Mouse (Mus musculus): ENCODE results near the gene Hamp2. TPM values are rescaled to one million over a fixed set of nuclear protein-coding genes. Genes with fewer than 3 reads are reported as not detected.

The Hamp2 gene
- polyA plus RNA-seq, 1 experiment from 2014 or later: not detected

DNA sequence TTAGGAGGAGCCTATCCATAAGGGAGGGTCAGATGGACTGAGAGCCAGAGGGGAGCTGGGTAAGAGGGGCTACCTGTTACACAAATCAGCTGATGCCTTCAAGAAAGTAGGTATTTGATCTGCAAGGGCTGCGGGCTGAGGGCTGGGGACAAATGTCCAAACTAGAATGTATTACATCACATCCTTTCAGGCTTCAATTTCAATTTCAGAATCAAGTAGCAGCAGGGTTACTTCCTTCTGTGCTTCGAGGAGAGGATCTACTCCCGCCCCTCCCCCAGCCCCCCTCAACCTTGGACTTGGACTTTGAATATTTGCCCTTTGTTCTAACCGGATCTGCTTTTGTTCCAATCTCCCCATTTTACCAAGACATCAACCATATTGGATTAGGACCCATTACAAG lies 7.3 kb downstream of the Hamp2 start:
- no peak overlapping the region for H3K4me3 ChIP-seq (replicated peaks)

DNA sequence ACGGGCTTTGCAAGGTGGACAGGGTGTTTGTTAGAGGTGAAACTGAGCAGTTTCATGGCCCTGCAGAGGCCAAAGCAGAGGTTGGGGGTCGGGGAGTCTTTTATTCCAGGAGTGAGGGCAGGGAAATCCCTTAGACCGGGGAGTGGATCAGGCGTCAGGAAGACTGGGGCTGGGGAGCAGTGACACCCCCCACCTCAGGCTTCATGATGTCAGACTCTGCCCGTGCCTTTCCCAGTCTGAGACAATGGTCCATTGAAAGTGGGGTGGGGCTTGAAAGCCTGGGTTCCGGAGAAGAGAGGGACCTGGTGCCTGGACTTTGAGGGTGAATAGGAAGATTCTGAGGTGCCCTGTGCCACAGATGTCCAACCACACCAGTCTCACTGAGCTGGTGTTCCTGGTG lies 7.8 kb downstream of the Hamp2 start:
- ATAC-seq (replicated peaks; ENCODE audit: low FRiP score): no peak
- Histone ChIP-seq H3K27ac (no peak overlapping the region), H3K9me3 (replicated peaks) (no peaks in the 10 kb centered on the region), H3K4me3 (replicated peaks) (no peak overlapping the region), H3K27me3 (no peaks in the 10 kb centered on the region), H3K4me1 (no peaks in the 10 kb centered on the region), H3K4me2 (no peak overlapping the region), H3K36me3 (no peaks in the 10 kb centered on the region), H3K9ac (no peak overlapping the region)
- WGBS: 24% methylated on average over 6 of the region's 6 CpGs

More for the DNA sequence above, 7.3 kb downstream of the Hamp2 start:
- 51% methylated on average over 4 of the region's 4 CpGs for WGBS
- no peaks in the 10 kb centered on the region for H3K36me3 ChIP-seq
- no peak overlapping the region for H3K9ac ChIP-seq
- no peak for ATAC-seq (replicated peaks; ENCODE audit: low FRiP score)
- no peaks in the 10 kb centered on the region for H3K27me3 ChIP-seq
- H3K4me2 ChIP-seq: no peak overlapping the region
- no peaks in the 10 kb centered on the region for H3K4me1 ChIP-seq
- no peak overlapping the region for H3K27ac ChIP-seq
- no peaks in the 10 kb centered on the region for H3K9me3 ChIP-seq (replicated peaks)

DNA sequence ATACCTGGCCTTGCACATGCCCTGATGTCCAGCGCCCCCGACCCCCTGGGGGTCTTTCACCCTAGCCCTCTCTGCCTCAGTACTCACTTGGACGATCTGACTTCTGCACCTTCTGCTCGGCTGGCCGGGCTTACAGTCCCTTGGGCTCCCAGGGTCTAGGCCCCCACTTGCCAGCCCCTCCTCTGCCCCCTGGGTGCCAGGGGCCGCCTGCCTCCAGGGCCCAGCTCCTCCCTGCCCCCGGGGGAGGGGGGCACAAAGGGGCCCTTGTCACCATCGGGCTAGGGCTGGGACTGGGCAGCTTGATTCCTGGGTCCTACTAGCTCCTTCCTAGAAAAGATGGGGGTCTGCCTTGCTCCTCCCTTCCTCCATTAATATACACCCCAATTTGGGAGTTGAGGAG lies 9.7 kb downstream of the Hamp2 start, which contains the start of gene Mag:
Gene Mag, minus strand, starts transcription at position 142 of the 400 bp plus-strand sequence.
- H3K27ac ChIP-seq: no peak within 1 kb of the TSS
- no peaks in the 10 kb centered on the region for H3K4me1 ChIP-seq
- no peak within 1 kb of the TSS for H3K9ac ChIP-seq
- ATAC-seq (replicated peaks; ENCODE audit: low FRiP score): no peak
- H3K27me3 ChIP-seq: no peaks in the 10 kb centered on the region
- no peaks in the 10 kb centered on the region for H3K36me3 ChIP-seq
- WGBS: 66% methylated on average over 8 of the region's 8 CpGs
- no peak within 1 kb of the TSS for H3K4me2 ChIP-seq
- H3K9me3 ChIP-seq (replicated peaks): no peaks in the 10 kb centered on the region
- no peak within 1 kb of the TSS for H3K4me3 ChIP-seq (replicated peaks)

DNA sequence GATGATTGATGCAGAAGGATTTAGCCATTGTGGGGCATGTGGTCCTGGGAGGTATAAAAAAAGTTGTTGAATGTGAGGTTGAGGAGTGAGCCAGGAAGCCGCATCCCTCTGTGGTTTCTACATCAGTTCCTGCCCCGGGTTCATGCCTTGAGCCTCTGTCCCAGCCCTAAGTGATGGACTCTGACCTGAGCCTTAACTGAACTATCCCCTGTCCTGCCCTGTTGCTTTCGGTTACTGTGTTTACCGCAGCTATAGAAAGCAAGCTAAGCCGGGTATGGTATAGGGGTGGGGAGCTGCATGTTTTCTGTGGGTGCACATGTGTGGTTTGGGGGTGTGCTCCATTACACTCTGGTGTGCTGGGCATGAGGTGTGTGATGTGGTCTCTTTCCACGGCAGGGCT lies 14.7 kb downstream of the Hamp2 start:
- H3K9me3 ChIP-seq (replicated peaks): no peaks in the 10 kb centered on the region
- 84% methylated on average over 6 of the region's 6 CpGs for WGBS
- ATAC-seq (replicated peaks; ENCODE audit: low FRiP score): no peak
- no peaks in the 10 kb centered on the region for H3K36me3 ChIP-seq
- H3K4me3 ChIP-seq (replicated peaks): no peak overlapping the region
- peaks cover 13% of the 10 kb centered on the region for H3K4me1 ChIP-seq
- H3K27ac ChIP-seq: no peak overlapping the region
- H3K9ac ChIP-seq: no peak overlapping the region
- no peak overlapping the region for H3K4me2 ChIP-seq
- H3K27me3 ChIP-seq: peaks cover 7% of the 10 kb centered on the region

DNA sequence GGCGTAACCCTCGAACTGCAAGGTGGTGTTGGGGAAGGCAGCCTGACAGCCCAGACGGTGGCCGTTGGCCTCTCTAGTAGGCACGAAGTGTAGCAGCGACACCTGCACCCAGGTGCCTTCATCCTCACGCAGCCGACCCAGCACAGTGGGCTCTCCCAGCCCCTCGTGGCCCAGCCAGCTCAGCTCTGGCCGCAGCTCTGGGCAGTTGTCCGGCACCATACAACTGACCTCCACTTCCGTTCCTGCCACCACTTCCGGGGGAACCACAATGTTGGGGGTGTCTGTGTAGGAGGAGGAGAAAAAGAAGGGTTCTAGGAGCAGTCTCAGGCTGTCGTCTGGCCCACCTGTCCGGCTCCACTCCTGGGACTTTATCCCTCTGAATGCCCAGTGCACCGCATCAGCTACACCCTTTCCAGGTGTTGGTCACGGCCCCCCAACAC lies 15.5 kb downstream of the Hamp2 start:
- H3K27me3 ChIP-seq: peaks cover 7% of the 10 kb centered on the region
- H3K4me3 ChIP-seq (replicated peaks): peak overlapping the region; percentile 40
- H3K27ac ChIP-seq: no peak overlapping the region
- WGBS: 27% methylated on average over 16 of the region's 17 CpGs
- no peaks in the 10 kb centered on the region for H3K36me3 ChIP-seq
- peaks cover 13% of the 10 kb centered on the region for H3K4me1 ChIP-seq
- H3K9me3 ChIP-seq (replicated peaks): no peaks in the 10 kb centered on the region
- peak; percentile 50; the same call in 1 of the 2 replicates for ATAC-seq (replicated peaks; ENCODE audit: low FRiP score)
- peak overlapping the region; percentile 71 for H3K4me2 ChIP-seq
- H3K9ac ChIP-seq: no peak overlapping the region

DNA sequence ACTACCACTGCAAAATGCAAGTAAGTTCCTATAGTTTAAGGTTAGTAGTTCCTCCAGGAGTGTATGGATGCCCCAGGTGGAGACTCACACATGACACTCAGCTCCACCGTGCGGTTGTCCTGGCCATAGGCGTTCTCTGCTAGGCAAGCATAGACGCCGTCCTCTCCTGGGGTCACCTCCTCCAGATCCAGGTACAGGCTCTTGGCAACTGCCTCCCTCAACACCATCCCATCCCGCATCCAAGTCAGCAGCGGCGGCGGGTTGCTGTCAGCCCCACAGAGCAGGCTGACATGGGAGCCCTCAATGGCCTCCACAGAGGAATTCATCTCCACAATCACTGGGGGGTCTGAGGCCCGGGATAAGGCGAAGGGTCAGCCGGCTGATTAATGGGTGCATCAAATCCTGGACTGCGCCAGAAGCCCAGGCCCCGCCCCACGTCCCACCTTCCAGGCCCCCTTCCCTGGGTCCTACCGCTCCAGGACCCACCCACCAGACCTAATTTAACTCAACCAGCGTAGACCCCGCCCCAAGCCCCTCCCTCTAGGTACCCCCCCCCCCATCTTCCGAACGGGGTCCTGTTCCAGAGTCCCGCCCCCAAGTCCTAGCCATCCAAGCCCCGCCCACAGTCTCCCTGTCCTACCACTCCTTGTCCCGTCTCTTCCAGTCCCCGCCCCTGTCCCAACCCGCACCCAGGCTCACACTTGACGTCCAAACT lies 16.0 kb downstream of the Hamp2 start:
- Histone ChIP-seq H3K4me3 (replicated peaks) (peak overlapping the region; percentile 40), H3K9me3 (replicated peaks) (no peaks in the 10 kb centered on the region), H3K4me2 (peak overlapping the region; percentile 71), H3K9ac (no peak overlapping the region), H3K36me3 (no peaks in the 10 kb centered on the region), H3K4me1 (peaks cover 13% of the 10 kb centered on the region), H3K27me3 (peaks cover 7% of the 10 kb centered on the region), H3K27ac (no peak overlapping the region)
- peak; percentile 86 for ATAC-seq (replicated peaks; ENCODE audit: low FRiP score)
- 1% methylated on average over 24 of the region's 26 CpGs for WGBS

DNA sequence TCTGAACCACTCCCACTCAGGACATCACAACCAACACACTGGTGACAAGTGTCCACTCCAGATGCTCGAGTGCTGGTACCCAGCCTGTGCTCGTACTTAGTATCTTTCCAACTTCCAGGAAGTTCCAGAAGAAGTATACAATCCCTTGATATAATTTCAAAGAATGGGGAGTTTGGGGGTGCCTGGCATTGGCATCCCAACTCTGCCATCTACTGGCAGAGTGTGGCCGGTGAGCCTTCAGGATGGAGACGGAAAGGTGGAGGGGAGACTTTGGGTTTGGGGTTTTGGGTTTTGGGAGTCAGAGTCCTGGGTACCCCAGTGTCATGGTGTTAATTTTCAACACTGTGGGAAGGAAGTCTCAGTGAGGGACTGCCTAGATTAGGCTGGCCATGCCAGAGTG lies 20.4 kb downstream of the Hamp2 start:
- no peaks in the 10 kb centered on the region for H3K9me3 ChIP-seq (replicated peaks)
- WGBS: 46% methylated on average over 4 of the region's 4 CpGs
- H3K9ac ChIP-seq: no peak overlapping the region
- ATAC-seq (replicated peaks; ENCODE audit: low FRiP score): no peak
- no peaks in the 10 kb centered on the region for H3K36me3 ChIP-seq
- H3K4me3 ChIP-seq (replicated peaks): no peak overlapping the region
- peaks cover 7% of the 10 kb centered on the region for H3K27me3 ChIP-seq
- H3K4me1 ChIP-seq: peaks cover 18% of the 10 kb centered on the region
- no peak overlapping the region for H3K4me2 ChIP-seq
- no peak overlapping the region for H3K27ac ChIP-seq

DNA sequence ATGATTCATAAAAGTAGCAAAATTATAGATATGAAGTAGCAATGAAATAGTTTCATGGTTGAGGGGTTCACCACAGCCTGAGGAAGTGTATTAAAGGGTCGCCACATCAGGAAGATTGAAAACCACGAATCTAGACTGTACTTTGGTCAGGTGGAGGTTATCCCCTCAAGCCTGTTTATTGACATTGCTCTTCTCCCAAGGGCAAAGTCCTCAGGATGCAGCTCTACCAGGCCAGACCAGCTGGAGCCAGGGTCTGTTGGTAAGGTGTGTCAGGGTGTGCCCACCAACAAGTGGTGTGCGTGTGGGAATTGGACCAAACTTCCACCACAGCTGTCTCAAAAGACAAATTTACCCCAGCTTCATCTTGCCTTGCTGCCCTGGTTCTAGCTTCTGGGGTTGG lies 29.3 kb downstream of the Hamp2 start:
- WGBS: 87% methylated on average over 3 of the region's 3 CpGs
- H3K4me1 ChIP-seq: peaks cover 13% of the 10 kb centered on the region; the same call in 1 of the 2 replicates
- no peak overlapping the region for H3K4me3 ChIP-seq (replicated peaks)
- H3K36me3 ChIP-seq: no peaks in the 10 kb centered on the region
- no peaks in the 10 kb centered on the region for H3K9me3 ChIP-seq (replicated peaks)
- H3K9ac ChIP-seq: no peak overlapping the region
- no peaks in the 10 kb centered on the region for H3K27me3 ChIP-seq
- no peak overlapping the region for H3K27ac ChIP-seq
- ATAC-seq (replicated peaks; ENCODE audit: low FRiP score): no peak
- H3K4me2 ChIP-seq: no peak overlapping the region

DNA sequence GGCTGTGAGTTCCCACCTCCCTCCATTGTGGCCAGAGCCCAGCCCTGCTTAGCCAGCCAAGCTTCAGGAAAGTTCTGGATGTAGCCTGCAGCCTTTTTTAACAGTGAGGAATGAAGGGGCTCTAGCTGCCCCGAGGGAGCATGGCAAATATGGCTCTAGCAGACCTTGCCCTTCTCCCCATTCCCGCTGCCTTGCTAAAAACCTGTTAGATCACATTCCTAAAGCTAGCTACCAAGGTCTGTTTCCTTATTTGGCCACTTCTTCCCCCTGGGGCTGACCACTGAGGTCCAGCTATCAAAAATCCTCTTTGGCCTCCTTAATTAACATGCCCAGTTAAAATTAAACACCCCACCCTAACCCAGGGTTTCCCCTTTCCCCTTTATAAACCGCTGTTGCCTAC lies 32.0 kb downstream of the Hamp2 start:
- ATAC-seq (replicated peaks; ENCODE audit: low FRiP score): peak; percentile 43; the same call in 1 of the 2 replicates
- peak overlapping the region; percentile 75 for H3K27ac ChIP-seq

DNA sequence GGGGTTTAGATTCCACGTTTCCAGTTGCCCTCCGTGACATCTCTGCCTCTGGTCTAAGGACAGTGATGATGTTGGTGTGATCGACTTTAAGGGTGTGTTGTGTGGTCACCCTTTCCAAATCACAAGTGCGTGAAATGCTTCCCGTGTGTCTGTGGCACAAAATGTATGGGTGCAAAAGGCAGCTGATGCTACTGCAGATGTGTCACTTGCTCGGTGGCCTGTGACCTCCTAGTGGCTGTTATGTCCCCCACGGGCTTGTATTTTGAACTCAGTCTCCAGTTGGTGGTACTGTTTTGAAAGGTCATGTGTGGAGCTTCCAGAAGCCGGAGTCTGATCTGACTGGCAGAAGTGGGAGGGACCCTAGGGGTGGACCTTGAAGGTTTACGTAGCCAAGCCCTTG lies 32.7 kb downstream of the Hamp2 start:
- 68% methylated on average over 9 of the region's 9 CpGs for WGBS
- no peak overlapping the region for H3K4me3 ChIP-seq (replicated peaks)
- H3K27ac ChIP-seq: peak overlapping the region; percentile 75; the same call in 1 of the 2 replicates
- no peaks in the 10 kb centered on the region for H3K27me3 ChIP-seq
- ATAC-seq (replicated peaks; ENCODE audit: low FRiP score): no peak
- H3K4me2 ChIP-seq: no peak overlapping the region
- H3K36me3 ChIP-seq: no peaks in the 10 kb centered on the region
- H3K9me3 ChIP-seq (replicated peaks): no peaks in the 10 kb centered on the region
- H3K4me1 ChIP-seq: peaks cover 8% of the 10 kb centered on the region; the same call in 1 of the 2 replicates
- no peak overlapping the region for H3K9ac ChIP-seq

More for the DNA sequence above, 32.0 kb downstream of the Hamp2 start:
- Histone ChIP-seq H3K27me3 (no peaks in the 10 kb centered on the region), H3K4me2 (no peak overlapping the region), H3K9ac (no peak overlapping the region), H3K9me3 (replicated peaks) (no peaks in the 10 kb centered on the region), H3K4me3 (replicated peaks) (no peak overlapping the region), H3K4me1 (peaks cover 8% of the 10 kb centered on the region; the same call in 1 of the 2 replicates), H3K36me3 (no peaks in the 10 kb centered on the region)
- WGBS: 45% methylated on average over 3 of the region's 3 CpGs

DNA sequence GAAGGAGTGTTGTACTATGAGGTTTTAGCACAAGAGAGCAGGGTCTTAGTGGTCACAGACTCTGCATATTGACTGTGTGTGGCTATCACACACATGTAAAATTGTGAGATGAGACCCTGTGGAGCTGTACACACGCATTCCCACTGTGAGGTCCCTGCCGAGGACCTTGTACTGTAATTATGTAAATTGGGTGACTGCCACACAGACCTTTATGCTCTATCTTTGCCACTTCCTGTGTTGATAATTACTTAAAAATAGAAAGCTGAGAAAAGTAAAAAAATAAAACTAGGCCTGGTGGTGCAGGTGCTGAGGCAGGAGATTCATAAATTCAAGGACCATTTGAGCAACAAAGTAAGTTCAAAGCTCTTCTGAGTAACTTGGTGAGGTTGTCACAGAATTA lies 33.8 kb downstream of the Hamp2 start:
- no peaks in the 10 kb centered on the region for H3K36me3 ChIP-seq
- H3K9ac ChIP-seq: no peak overlapping the region
- no peak overlapping the region for H3K4me2 ChIP-seq
- H3K4me3 ChIP-seq (replicated peaks): no peak overlapping the region
- WGBS: 63% methylated on average over 2 of the region's 2 CpGs
- ATAC-seq (replicated peaks; ENCODE audit: low FRiP score): no peak
- no peaks in the 10 kb centered on the region for H3K27me3 ChIP-seq
- H3K9me3 ChIP-seq (replicated peaks): no peaks in the 10 kb centered on the region
- H3K27ac ChIP-seq: no peak overlapping the region
- peaks cover 8% of the 10 kb centered on the region; the same call in 1 of the 2 replicates for H3K4me1 ChIP-seq

DNA sequence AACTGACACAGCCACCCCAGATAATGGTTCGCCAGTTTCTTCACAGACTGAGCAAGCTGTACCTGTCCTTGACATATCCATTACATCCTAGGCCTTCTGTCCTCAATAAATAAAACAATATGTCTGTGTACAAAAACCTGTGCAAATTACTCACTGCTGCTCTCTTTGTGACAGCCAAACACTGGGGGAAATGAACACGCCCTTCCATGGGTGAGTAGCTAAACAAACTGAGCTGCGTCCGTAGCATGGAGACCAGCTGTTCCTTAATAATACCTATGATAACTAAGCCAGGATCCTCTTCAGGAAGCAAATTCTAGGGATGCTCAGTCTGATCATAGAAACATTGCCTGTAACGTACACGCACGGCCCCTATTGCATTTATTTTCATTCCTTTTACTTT lies 35.7 kb downstream of the Hamp2 start:
- 65% methylated on average over 7 of the region's 7 CpGs for WGBS
- H3K36me3 ChIP-seq: no peaks in the 10 kb centered on the region
- H3K4me3 ChIP-seq (replicated peaks): no peak overlapping the region
- no peaks in the 10 kb centered on the region for H3K9me3 ChIP-seq (replicated peaks)
- no peak for ATAC-seq (replicated peaks; ENCODE audit: low FRiP score)
- H3K27ac ChIP-seq: no peak overlapping the region
- H3K9ac ChIP-seq: no peak overlapping the region
- no peak overlapping the region for H3K4me2 ChIP-seq
- no peaks in the 10 kb centered on the region for H3K27me3 ChIP-seq
- peaks cover 8% of the 10 kb centered on the region; the same call in 1 of the 2 replicates for H3K4me1 ChIP-seq

All from kidney, embryonic 15.5 days (tissue).